Mouse (Mus musculus) myocyte (in vitro differentiated cells): Measurements from ENCODE around the gene Trappc4. TPM values are rescaled to one million over a fixed set of nuclear protein-coding genes. Genes with fewer than 3 reads are reported as not detected.

ENCODE experiments used
- H3K27me3 ChIP-seq: one replicate; pipeline ENCODE4 v1.6.1; 2011; ENCODE audit not compliant: control insufficient read depth, insufficient read depth, insufficient read length
- H3K36me3 ChIP-seq: one replicate; pipeline ENCODE4 v1.6.1; 2011; ENCODE audit not compliant: control insufficient read depth, insufficient read depth
- H3K4me2 ChIP-seq: one replicate; pipeline ENCODE4 v1.6.1; 2011; ENCODE audit warnings: low read depth, control low read depth
- H3K4me3 ChIP-seq: one replicate; pipeline ENCODE4 v1.5.1; 2011; ENCODE audit warnings: mild to moderate bottlenecking, control low read depth, moderate library complexity
- H3K79me2 ChIP-seq: one replicate; pipeline ENCODE4 v1.6.1; 2011; ENCODE audit not compliant: control insufficient read depth, insufficient read depth
- H3ac ChIP-seq: one replicate; pipeline ENCODE4 v1.6.1; 2011; ENCODE audit not compliant: control insufficient read depth, insufficient read length
- CEBPB ChIP-seq: IDR thresholded peaks from 2 replicates; pipeline ENCODE4 v1.6.1; 2011; ENCODE audit warnings: mild to moderate bottlenecking, moderate library complexity; ENCODE audit not compliant: poor library complexity, insufficient read depth, severe bottlenecking
- E2F4 ChIP-seq: IDR thresholded peaks from one replicate; pipeline ENCODE4 v1.6.1; 2011; ENCODE audit warnings: mild to moderate bottlenecking, control low read depth, moderate library complexity; ENCODE audit not compliant: insufficient read depth
- MAX ChIP-seq: IDR thresholded peaks from one replicate; pipeline ENCODE4 v1.6.1; 2011; ENCODE audit warnings: low read depth, mild to moderate bottlenecking, control low read depth
- MYOD1 ChIP-seq, 3 experiments: IDR thresholded peaks; one replicate each; pipeline ENCODE4 v1.6.1; 2011; ENCODE audit warnings: control low read depth in 2 of 3, low read depth in 2 of 3, mild to moderate bottlenecking in 2 of 3, moderate library complexity in 1 of 3; ENCODE audit not compliant: insufficient read length in 2 of 3, control insufficient read depth in 1 of 3
- MYOG ChIP-seq, 3 experiments: IDR thresholded peaks; one replicate each; pipeline ENCODE4 v1.6.1; 2011; ENCODE audit warnings: control low read depth in 2 of 3, low read depth in 2 of 3, mild to moderate bottlenecking in 2 of 3; ENCODE audit not compliant: insufficient read length in 2 of 3, control insufficient read depth in 1 of 3, insufficient read depth in 1 of 3
- POLR2A ChIP-seq: IDR thresholded peaks from one replicate; pipeline ENCODE4 v1.6.1; 2011; ENCODE audit warnings: low read depth, mild to moderate bottlenecking, control low read depth, moderate library complexity; ENCODE audit not compliant: insufficient read length
- POLR2AphosphoS2 ChIP-seq: IDR thresholded peaks from one replicate; pipeline ENCODE4 v1.6.1; 2011; ENCODE audit warnings: low read depth, control low read depth; ENCODE audit not compliant: insufficient read length
- REST ChIP-seq: IDR thresholded peaks from one replicate; pipeline ENCODE4 v1.6.1; 2011; ENCODE audit warnings: mild to moderate bottlenecking, control low read depth, moderate library complexity; ENCODE audit not compliant: insufficient read depth, insufficient read length
- SRF ChIP-seq: IDR thresholded peaks from one replicate; pipeline ENCODE4 v1.6.1; 2011; ENCODE audit warnings: low read depth; ENCODE audit not compliant: control insufficient read depth, insufficient read length
- TCF12 ChIP-seq: IDR thresholded peaks from one replicate; pipeline ENCODE4 v1.6.1; 2011; ENCODE audit warnings: mild to moderate bottlenecking, control low read depth; ENCODE audit not compliant: poor library complexity, insufficient read depth, severe bottlenecking
- TCF3 ChIP-seq: IDR thresholded peaks from one replicate; pipeline ENCODE4 v1.6.1; 2011; ENCODE audit warnings: low read depth, control low read depth; ENCODE audit not compliant: insufficient read length
- USF1 ChIP-seq: IDR thresholded peaks from one replicate; pipeline ENCODE4 v1.6.1; 2011; ENCODE audit warnings: low read depth, mild to moderate bottlenecking, control low read depth, moderate library complexity
- polyA plus RNA-seq: library from polyadenylated mRNA; unstranded; fragments of >200 nt; fragmentation: generic; extraction: Trizol; gene quantifications from one replicate; pipeline ENCODE4 v1.2.1, GENCODE M21; 2012; ENCODE audit warnings: missing spikeins

Gene Trappc4
- polyA plus RNA-seq, 1 experiment: 119 TPM

GRCm38 (mm10) chr9:44440961-44441360, 33.6 kb upstream of the Trappc4 start, which contains the start of gene Foxr1:
TSS of gene Foxr1 (minus strand) at chr9:44441136.
- no peak within 1 kb of the TSS for H3K4me3 ChIP-seq
- H3K36me3 ChIP-seq: no peaks in the 10 kb centered on the region
- H3K27me3 ChIP-seq: no peaks in the 10 kb centered on the region
- no peak for TF ChIP-seq USF1
- TF ChIP-seq REST: no peak
- no peak for TF ChIP-seq POLR2AphosphoS2
- TF ChIP-seq MAX: no peak
- TF ChIP-seq POLR2A: no peak
- TF ChIP-seq TCF3: no peak
- no peak within 1 kb of the TSS for H3ac ChIP-seq
- no peaks in the 10 kb centered on the region for H3K79me2 ChIP-seq
- H3K4me2 ChIP-seq: no peak within 1 kb of the TSS

GRCm38 (mm10) chr9:44435747-44436146, 28.3 kb upstream of the Trappc4 start:
- Histone ChIP-seq H3K4me2 (no peak overlapping the region), H3K4me3 (no peak overlapping the region), H3K27me3 (no peaks in the 10 kb centered on the region), H3ac (no peak overlapping the region), H3K36me3 (no peaks in the 10 kb centered on the region), H3K79me2 (no peaks in the 10 kb centered on the region)
- no peak for TF ChIP-seq MYOD1 (IDR thresholded peaks at IDR 0.05; ENCODE audit: control insufficient read depth in 1 of 3, insufficient read length in 2 of 3, low read depth in 2 of 3)
- no peak for TF ChIP-seq MAX
- TF ChIP-seq CEBPB: no peak
- no peak for TF ChIP-seq POLR2A
- no peak for TF ChIP-seq POLR2AphosphoS2
- TF ChIP-seq TCF3: no peak
- TF ChIP-seq SRF: no peak
- no peak for TF ChIP-seq TCF12
- TF ChIP-seq MYOG (IDR thresholded peaks at IDR 0.05; ENCODE audit: control insufficient read depth in 1 of 3, insufficient read depth in 1 of 3, insufficient read length in 2 of 3, low read depth in 2 of 3): no peak
- no peak for TF ChIP-seq REST
- TF ChIP-seq USF1: no peak
- no peak for TF ChIP-seq E2F4

GRCm38 (mm10) chr9:44432577-44433185, 25.3 kb upstream of the Trappc4 start:
- Histone ChIP-seq H3K4me3 (no peak overlapping the region), H3ac (no peak overlapping the region), H3K4me2 (no peak overlapping the region), H3K36me3 (no peaks in the 10 kb centered on the region), H3K79me2 (no peaks in the 10 kb centered on the region), H3K27me3 (no peaks in the 10 kb centered on the region)
- TF ChIP-seq CEBPB (no peak), MAX (no peak), USF1 (no peak), POLR2AphosphoS2 (no peak), MYOG (IDR thresholded peaks at IDR 0.05; ENCODE audit: control insufficient read depth in 1 of 3, insufficient read depth in 1 of 3, insufficient read length in 2 of 3, low read depth in 2 of 3) (no peak), POLR2A (no peak), E2F4 (no peak), TCF3 (no peak), SRF (no peak), REST (no peak), TCF12 (no peak), MYOD1 (IDR thresholded peaks at IDR 0.05; ENCODE audit: control insufficient read depth in 1 of 3, insufficient read length in 2 of 3, low read depth in 2 of 3) (no peak)

GRCm38 (mm10) chr9:44423576-44423975, 16.2 kb upstream of the Trappc4 start:
- H3ac ChIP-seq: no peak overlapping the region
- no peaks in the 10 kb centered on the region for H3K79me2 ChIP-seq
- no peaks in the 10 kb centered on the region for H3K27me3 ChIP-seq
- H3K4me2 ChIP-seq: no peak overlapping the region
- no peak overlapping the region for H3K4me3 ChIP-seq
- no peaks in the 10 kb centered on the region for H3K36me3 ChIP-seq
- no peak for TF ChIP-seq USF1
- no peak for TF ChIP-seq MAX
- TF ChIP-seq E2F4: no peak
- TF ChIP-seq MYOD1 (IDR thresholded peaks at IDR 0.05; ENCODE audit: control insufficient read depth in 1 of 3, insufficient read length in 2 of 3, low read depth in 2 of 3): no peak
- TF ChIP-seq CEBPB: no peak
- no peak for TF ChIP-seq SRF
- TF ChIP-seq MYOG (IDR thresholded peaks at IDR 0.05; ENCODE audit: control insufficient read depth in 1 of 3, insufficient read depth in 1 of 3, insufficient read length in 2 of 3, low read depth in 2 of 3): no peak
- TF ChIP-seq TCF3: no peak
- no peak for TF ChIP-seq POLR2A
- no peak for TF ChIP-seq TCF12
- TF ChIP-seq POLR2AphosphoS2: no peak
- TF ChIP-seq REST: no peak
